Mouse (Mus musculus) midbrain, postnatal 0 days (tissue): Measurements from ENCODE around the gene Slc6a9. TPM values are rescaled to one million over a fixed set of nuclear protein-coding genes. Genes with fewer than 3 reads are reported as not detected.

Experiments used
- ATAC-seq: fragments of 200-750 bp; cut with Nextera tagmentation; 2 replicates; pipeline ENCODE4 v1.8.0; 2017; ENCODE audit warnings: moderate number of reproducible peaks, mild to moderate bottlenecking, moderate TSS enrichment, moderate library complexity; ENCODE audit not compliant: low FRiP score
- DNase-seq: peaks from one replicate; pipeline ENCODE4 v3.0.0-alpha.2; 2015; ENCODE audit warnings: low spot score
- H3K27ac ChIP-seq: fragments of 300-500 bp; sonication (generic); 2 replicates; pipeline ENCODE4 v1.5.1; 2014; ENCODE audit warnings: low read depth, mild to moderate bottlenecking, low read length, mixed read lengths
- H3K27me3 ChIP-seq: fragments of 300-500 bp; sonication (generic); 2 replicates; pipeline ENCODE4 v1.6.1; 2014; ENCODE audit warnings: low read length, control low read depth, mixed read lengths; ENCODE audit not compliant: insufficient read depth
- H3K36me3 ChIP-seq: fragments of 300-500 bp; sonication (generic); 2 replicates; pipeline ENCODE4 v1.6.1; 2014; ENCODE audit warnings: low read length, control low read depth, mixed read lengths; ENCODE audit not compliant: insufficient read depth
- H3K4me1 ChIP-seq: fragments of 300-500 bp; sonication (generic); 2 replicates; pipeline ENCODE4 v1.6.1; 2014; ENCODE audit warnings: mild to moderate bottlenecking, control low read depth, antibody characterized with exemption, low read length, mixed read lengths; ENCODE audit not compliant: insufficient read depth
- H3K4me2 ChIP-seq: fragments of 300-500 bp; sonication (generic); 2 replicates; pipeline ENCODE4 v1.6.1; 2014; ENCODE audit warnings: low read depth, mild to moderate bottlenecking, low read length, mixed read lengths; ENCODE audit not compliant: poor library complexity, severe bottlenecking
- H3K4me3 ChIP-seq: fragments of 300-500 bp; sonication (generic); 2 replicates; pipeline ENCODE4 v1.5.1; 2014; ENCODE audit warnings: low read depth, mild to moderate bottlenecking, low read length, moderate library complexity
- H3K9ac ChIP-seq: fragments of 300-500 bp; sonication (generic); replicated peaks from 2 replicates; pipeline ENCODE4 v1.6.1; 2014; ENCODE audit warnings: mild to moderate bottlenecking, low read length, moderate library complexity, mixed read lengths; ENCODE audit not compliant: poor library complexity, severe bottlenecking
- H3K9me3 ChIP-seq: fragments of 300-500 bp; sonication (generic); 2 replicates; pipeline ENCODE4 v1.6.1; 2016; ENCODE audit warnings: low read length, control low read depth
- CTCF ChIP-seq: IDR thresholded peaks from 2 replicates; pipeline ENCODE4 v1.5.1; 2016; ENCODE audit warnings: antibody characterized with exemption, mild to moderate bottlenecking
- WGBS: fragments of 180-500 bp; shearing (Covaris S2); extraction: QIAGEN DNeasy Blood & Tissue Kit; methylation state at CpG from one replicate; pipeline ENCODE4 v1.1.7; 2014; 5-methylcytosine and 5-hydroxymethylcytosine counted together
- polyA plus RNA-seq: library from polyadenylated mRNA; unstranded; fragments of >200 nt; fragmentation: Nextera tagmentation; extraction: Ambion mirVana; gene quantifications from 2 replicates; pipeline ENCODE4 v1.2.1, GENCODE M21; 2015
- total RNA-seq: library from RNA; depleted of rRNA; stranded (reverse); fragments of >200 nt; gene quantifications from 2 replicates; pipeline ENCODE4 v1.2.3, GENCODE M21; 2014

Gene Slc6a9
- total and polyA plus RNA-seq, 2 experiments from 2014 or later: 58.7 to 105 TPM

- no peak for ATAC-seq
- no peaks in the 10 kb centered on the region for H3K36me3 ChIP-seq
- H3K9me3 ChIP-seq: no peaks in the 10 kb centered on the region
- H3K27ac ChIP-seq: peak overlapping the region; percentile 52
- no peaks in the 10 kb centered on the region; the same call in 1 of the 2 replicates for H3K4me1 ChIP-seq
- no peak for TF ChIP-seq CTCF
- no peak overlapping the region for H3K9ac ChIP-seq
- 77% methylated on average over 7 of the region's 7 CpGs for WGBS
- no peak overlapping the region for H3K4me3 ChIP-seq
- no peaks in the 10 kb centered on the region for H3K27me3 ChIP-seq
- no peak overlapping the region for H3K4me2 ChIP-seq
- DNase-seq: peak; percentile 46
Measured at GRCm38 (mm10) chr4:117850176-117850575, 15.9 kb downstream of the Slc6a9 start.

GRCm38 (mm10) chr4:117850871-117851270 lies 16.6 kb downstream of the Slc6a9 start:
- peak; percentile 30 for DNase-seq
- H3K4me2 ChIP-seq: no peak overlapping the region
- H3K4me3 ChIP-seq: no peak overlapping the region
- H3K9me3 ChIP-seq: no peaks in the 10 kb centered on the region
- TF ChIP-seq CTCF: 0 out of 2 replicates have a peak, but pooled peaks have one; percentile 2
- no peaks in the 10 kb centered on the region for H3K36me3 ChIP-seq
- no peaks in the 10 kb centered on the region for H3K27me3 ChIP-seq
- 72% methylated on average over 7 of the region's 7 CpGs for WGBS
- ATAC-seq: no peak
- H3K27ac ChIP-seq: no peak overlapping the region
- no peaks in the 10 kb centered on the region; the same call in 1 of the 2 replicates for H3K4me1 ChIP-seq
- no peak overlapping the region for H3K9ac ChIP-seq

- no peaks in the 10 kb centered on the region; the same call in 1 of the 2 replicates for H3K4me1 ChIP-seq
- 80% methylated on average over 10 of the region's 10 CpGs for WGBS
Measured at GRCm38 (mm10) chr4:117852152-117852868, 18.0 kb downstream of the Slc6a9 start.

GRCm38 (mm10) chr4:117855146-117855545 lies 20.8 kb downstream of the Slc6a9 start:
- Histone ChIP-seq H3K9me3 (no peaks in the 10 kb centered on the region), H3K27ac (peak overlapping the region; percentile 44), H3K4me3 (no peak overlapping the region), H3K36me3 (peaks cover 17% of the 10 kb centered on the region), H3K4me1 (no peaks in the 10 kb centered on the region; the same call in 1 of the 2 replicates), H3K27me3 (no peaks in the 10 kb centered on the region), H3K9ac (no peak overlapping the region), H3K4me2 (no peak overlapping the region)
- DNase-seq (peak; percentile 75), ATAC-seq (peak; percentile 73; the same call in 1 of the 2 replicates)
- WGBS: 68% methylated on average over 9 of the region's 9 CpGs
- no peak for TF ChIP-seq CTCF

More at GRCm38 (mm10) chr4:117852152-117852868, 18.0 kb downstream of the Slc6a9 start:
- peaks cover 10% of the 10 kb centered on the region for H3K36me3 ChIP-seq
- H3K9me3 ChIP-seq: no peaks in the 10 kb centered on the region
- ATAC-seq (no peak), DNase-seq (no peak)
- H3K27me3 ChIP-seq: no peaks in the 10 kb centered on the region
- H3K4me2 ChIP-seq: no peak overlapping the region
- H3K9ac ChIP-seq: no peak overlapping the region
- H3K4me3 ChIP-seq: no peak overlapping the region
- no peak for TF ChIP-seq CTCF
- H3K27ac ChIP-seq: no peak overlapping the region

- H3K4me3 ChIP-seq: no peak overlapping the region
- TF ChIP-seq CTCF: peak; percentile 67
- DNase-seq: peak; percentile 62
- no peak overlapping the region for H3K4me2 ChIP-seq
- H3K36me3 ChIP-seq: peaks cover 18% of the 10 kb centered on the region
- H3K27me3 ChIP-seq: no peaks in the 10 kb centered on the region
- H3K27ac ChIP-seq: 0 out of 2 replicates have a peak overlapping the region, but pooled peaks have one; percentile 26
- H3K9me3 ChIP-seq: no peaks in the 10 kb centered on the region
- H3K9ac ChIP-seq: no peak overlapping the region
- 56% methylated on average over 3 of the region's 3 CpGs for WGBS
- ATAC-seq: 0 out of 2 replicates have a peak, but pooled peaks have one; percentile 14
- H3K4me1 ChIP-seq: no peaks in the 10 kb centered on the region; the same call in 1 of the 2 replicates
Measured at GRCm38 (mm10) chr4:117858794-117859193, 24.5 kb downstream of the Slc6a9 start.

- no peaks in the 10 kb centered on the region for H3K9me3 ChIP-seq
- H3K27me3 ChIP-seq: no peaks in the 10 kb centered on the region
- H3K27ac ChIP-seq: no peak overlapping the region
- no peak overlapping the region for H3K9ac ChIP-seq
- peaks cover 20% of the 10 kb centered on the region for H3K36me3 ChIP-seq
- H3K4me2 ChIP-seq: no peak overlapping the region
- DNase-seq (no peak), ATAC-seq (no peak)
- no peaks in the 10 kb centered on the region for H3K4me1 ChIP-seq
- H3K4me3 ChIP-seq: no peak overlapping the region
- WGBS: 80% methylated on average over 9 of the region's 9 CpGs
- no peak for TF ChIP-seq CTCF
Measured at GRCm38 (mm10) chr4:117860570-117860969, 26.3 kb downstream of the Slc6a9 start.
